Mouse (Mus musculus): ENCODE measurements around the gene Parva. TPM values are rescaled to one million over a fixed set of nuclear protein-coding genes. Genes with fewer than 3 reads are reported as not detected.
A peak's percentile ranks its signal among the peaks of the same experiment; 100 is the strongest.

The Parva gene
- polyA plus RNA-seq, 1 experiment from 2014 or later, result 80.2 TPM

GRCm38 (mm10) chr7:112535408-112535921 is 108.2 kb downstream of the Parva start:
- WGBS, result 44% methylated on average over 16 of the region's 16 CpGs
- TF ChIP-seq CTCF (IDR thresholded peaks at IDR 0.05; ENCODE audit: low read depth), result no peak
- no peak overlapping the region for H3K9ac ChIP-seq (ENCODE audit: low read depth, low read length)

GRCm38 (mm10) chr7:112549136-112549535 is 121.8 kb downstream of the Parva start:
- Histone ChIP-seq H3K9ac (ENCODE audit: low read depth, low read length) (no peak overlapping the region), H3K4me3 (replicated peaks; ENCODE audit: low read depth, low read length) (no peak overlapping the region), H3K9me3 (replicated peaks; ENCODE audit: low read length) (no peaks in the 10 kb centered on the region), H3K27me3 (ENCODE audit: insufficient read depth, low read length) (no peaks in the 10 kb centered on the region), H3K4me1 (replicated peaks; ENCODE audit: insufficient read depth, low read length) (no peaks in the 10 kb centered on the region), H3K4me2 (ENCODE audit: low read length) (no peak overlapping the region), H3K27ac (no peak overlapping the region), H3K36me3 (ENCODE audit: insufficient read depth, low read length) (peaks cover 33% of the 10 kb centered on the region)
- TF ChIP-seq CTCF (IDR thresholded peaks at IDR 0.05; ENCODE audit: low read depth), result no peak
- DNase-seq (ENCODE audit: low spot score) (no peak), ATAC-seq (replicated peaks; ENCODE audit: low FRiP score, low read depth) (no peak)
- 75% methylated on average over 3 of the region's 3 CpGs for WGBS

More at GRCm38 (mm10) chr7:112535408-112535921, 108.2 kb downstream of the Parva start:
- Histone ChIP-seq H3K4me1 (replicated peaks; ENCODE audit: insufficient read depth, low read length) (no peaks in the 10 kb centered on the region), H3K27ac (peak overlapping the region; percentile 50), H3K4me2 (ENCODE audit: low read length) (no peak overlapping the region), H3K36me3 (ENCODE audit: insufficient read depth, low read length) (no peaks in the 10 kb centered on the region), H3K27me3 (ENCODE audit: insufficient read depth, low read length) (no peaks in the 10 kb centered on the region), H3K9me3 (replicated peaks; ENCODE audit: low read length) (no peaks in the 10 kb centered on the region), H3K4me3 (replicated peaks; ENCODE audit: low read depth, low read length) (no peak overlapping the region)
- no peak for ATAC-seq (replicated peaks; ENCODE audit: low FRiP score, low read depth)
- no peak for DNase-seq (ENCODE audit: low spot score)

GRCm38 (mm10) chr7:112561504-112561903 is 134.2 kb downstream of the Parva start:
- no peak for ATAC-seq (replicated peaks; ENCODE audit: low FRiP score, low read depth)
- no peak overlapping the region for H3K27ac ChIP-seq
- peaks cover 22% of the 10 kb centered on the region for H3K36me3 ChIP-seq (ENCODE audit: insufficient read depth, low read length)
- no peak for TF ChIP-seq CTCF (IDR thresholded peaks at IDR 0.05; ENCODE audit: low read depth)
- WGBS, result 82% methylated on average over 3 of the region's 3 CpGs
- no peak overlapping the region for H3K9ac ChIP-seq (ENCODE audit: low read depth, low read length)
- H3K9me3 ChIP-seq (replicated peaks; ENCODE audit: low read length), result no peaks in the 10 kb centered on the region
- no peak for DNase-seq (ENCODE audit: low spot score)
- H3K27me3 ChIP-seq (ENCODE audit: insufficient read depth, low read length), result no peaks in the 10 kb centered on the region
- H3K4me2 ChIP-seq (ENCODE audit: low read length), result no peak overlapping the region
- H3K4me3 ChIP-seq (replicated peaks; ENCODE audit: low read depth, low read length), result no peak overlapping the region
- H3K4me1 ChIP-seq (replicated peaks; ENCODE audit: insufficient read depth, low read length), result no peaks in the 10 kb centered on the region

- Histone ChIP-seq H3K27ac (no peak overlapping the region), H3K9ac (ENCODE audit: low read depth, low read length) (no peak overlapping the region), H3K36me3 (ENCODE audit: insufficient read depth, low read length) (peaks cover 7% of the 10 kb centered on the region), H3K4me1 (replicated peaks; ENCODE audit: insufficient read depth, low read length) (no peaks in the 10 kb centered on the region), H3K4me2 (ENCODE audit: low read length) (no peak overlapping the region), H3K4me3 (replicated peaks; ENCODE audit: low read depth, low read length) (no peak overlapping the region), H3K9me3 (replicated peaks; ENCODE audit: low read length) (no peaks in the 10 kb centered on the region), H3K27me3 (ENCODE audit: insufficient read depth, low read length) (no peaks in the 10 kb centered on the region)
- ATAC-seq (replicated peaks; ENCODE audit: low FRiP score, low read depth) (no peak), DNase-seq (ENCODE audit: low spot score) (no peak)
- 91% methylated on average over 4 of the region's 4 CpGs for whole genome bisulfite sequencing
- TF ChIP-seq CTCF (IDR thresholded peaks at IDR 0.05; ENCODE audit: low read depth), result no peak
These were observed 139.7 kb downstream of the Parva start for GRCm38 (mm10) chr7:112567004-112567403.

- DNase-seq (ENCODE audit: low spot score) (no peak), ATAC-seq (replicated peaks; ENCODE audit: low FRiP score, low read depth) (no peak)
- Histone ChIP-seq H3K27me3 (ENCODE audit: insufficient read depth, low read length) (no peaks in the 10 kb centered on the region), H3K36me3 (ENCODE audit: insufficient read depth, low read length) (peaks cover 16% of the 10 kb centered on the region), H3K27ac (no peak overlapping the region), H3K9ac (ENCODE audit: low read depth, low read length) (no peak overlapping the region), H3K4me2 (ENCODE audit: low read length) (no peak overlapping the region), H3K9me3 (replicated peaks; ENCODE audit: low read length) (no peaks in the 10 kb centered on the region), H3K4me3 (replicated peaks; ENCODE audit: low read depth, low read length) (no peak overlapping the region), H3K4me1 (replicated peaks; ENCODE audit: insufficient read depth, low read length) (no peaks in the 10 kb centered on the region)
- no peak for TF ChIP-seq CTCF (IDR thresholded peaks at IDR 0.05; ENCODE audit: low read depth)
- 53% methylated on average over 5 of the region's 5 CpGs for WGBS
These were observed 141.7 kb downstream of the Parva start for GRCm38 (mm10) chr7:112568961-112569360.

GRCm38 (mm10) chr7:112581621-112582020 is 154.3 kb downstream of the Parva start:
- Histone ChIP-seq H3K9ac (ENCODE audit: low read depth, low read length) (no peak overlapping the region), H3K27me3 (ENCODE audit: insufficient read depth, low read length) (no peaks in the 10 kb centered on the region), H3K4me3 (replicated peaks; ENCODE audit: low read depth, low read length) (no peak overlapping the region), H3K9me3 (replicated peaks; ENCODE audit: low read length) (no peaks in the 10 kb centered on the region), H3K4me2 (ENCODE audit: low read length) (no peak overlapping the region), H3K27ac (no peak overlapping the region), H3K36me3 (ENCODE audit: insufficient read depth, low read length) (0 out of 2 replicates have a peak, but pooled peaks cover 13% of the 10 kb centered on the region), H3K4me1 (replicated peaks; ENCODE audit: insufficient read depth, low read length) (no peaks in the 10 kb centered on the region)
- WGBS, result 74% methylated on average over 6 of the region's 6 CpGs
- DNase-seq (ENCODE audit: low spot score) (no peak), ATAC-seq (replicated peaks; ENCODE audit: low FRiP score, low read depth) (no peak)
- no peak for TF ChIP-seq CTCF (IDR thresholded peaks at IDR 0.05; ENCODE audit: low read depth)

GRCm38 (mm10) chr7:112582882-112583405 is 155.6 kb downstream of the Parva start:
- WGBS, result 80% methylated on average over 6 of the region's 6 CpGs
- no peak overlapping the region for H3K4me2 ChIP-seq (ENCODE audit: low read length)
- H3K36me3 ChIP-seq (ENCODE audit: insufficient read depth, low read length), result 0 out of 2 replicates have a peak, but pooled peaks cover 13% of the 10 kb centered on the region
- DNase-seq (ENCODE audit: low spot score), result no peak
- H3K27ac ChIP-seq, result no peak overlapping the region
- H3K4me1 ChIP-seq (replicated peaks; ENCODE audit: insufficient read depth, low read length), result no peaks in the 10 kb centered on the region
- no peak for TF ChIP-seq CTCF (IDR thresholded peaks at IDR 0.05; ENCODE audit: low read depth)
- H3K4me3 ChIP-seq (replicated peaks; ENCODE audit: low read depth, low read length), result no peak overlapping the region
- no peaks in the 10 kb centered on the region for H3K9me3 ChIP-seq (replicated peaks; ENCODE audit: low read length)
- H3K9ac ChIP-seq (ENCODE audit: low read depth, low read length), result no peak overlapping the region
- ATAC-seq (replicated peaks; ENCODE audit: low FRiP score, low read depth), result no peak
- no peaks in the 10 kb centered on the region for H3K27me3 ChIP-seq (ENCODE audit: insufficient read depth, low read length)

All from kidney, postnatal 0 days (tissue).